Mouse (Mus musculus) midbrain, embryonic 12.5 days (tissue): ENCODE data around the gene Pou2f2. TPM values are rescaled to one million over a fixed set of nuclear protein-coding genes. Genes with fewer than 3 reads are reported as not detected.

Source experiments
- ATAC-seq: fragments of 200-750 bp; cut with Nextera tagmentation; 2 replicates; pipeline ENCODE4 v1.8.0; 2017; ENCODE audit warnings: low read depth, moderate TSS enrichment, moderate library complexity; ENCODE audit not compliant: low FRiP score
- H3K27ac ChIP-seq: fragments of 300-500 bp; sonication (generic); replicated peaks from 2 replicates; pipeline ENCODE4 v1.5.1; 2016; ENCODE audit warnings: mild to moderate bottlenecking
- H3K27me3 ChIP-seq: fragments of 300-500 bp; sonication (generic); 2 replicates; pipeline ENCODE4 v1.6.1; 2016; ENCODE audit warnings: mild to moderate bottlenecking
- H3K36me3 ChIP-seq: fragments of 300-500 bp; sonication (generic); 2 replicates; pipeline ENCODE4 v1.6.1; 2016
- H3K4me1 ChIP-seq: fragments of 300-500 bp; sonication (generic); 2 replicates; pipeline ENCODE4 v1.6.1; 2016
- H3K4me2 ChIP-seq: fragments of 300-500 bp; sonication (generic); replicated peaks from 2 replicates; pipeline ENCODE4 v1.6.1; 2016; ENCODE audit warnings: mild to moderate bottlenecking, moderate library complexity
- H3K4me3 ChIP-seq: fragments of 300-500 bp; sonication (generic); 2 replicates; pipeline ENCODE4 v1.5.1; 2016; ENCODE audit warnings: mild to moderate bottlenecking
- H3K9ac ChIP-seq: fragments of 300-500 bp; sonication (generic); replicated peaks from 2 replicates; pipeline ENCODE4 v1.6.1; 2016; ENCODE audit warnings: mild to moderate bottlenecking, moderate library complexity
- H3K9me3 ChIP-seq: fragments of 300-500 bp; sonication (generic); 2 replicates; pipeline ENCODE4 v1.6.1; 2016; ENCODE audit warnings: mild to moderate bottlenecking
- WGBS: fragments of 180-500 bp; shearing (Covaris S2); methylation state at CpG from one replicate; pipeline ENCODE4 v1.1.7; 2016; 5-methylcytosine and 5-hydroxymethylcytosine counted together
- polyA plus RNA-seq: library from polyadenylated mRNA; unstranded; fragments of >200 nt; fragmentation: Nextera tagmentation; extraction: Ambion mirVana; gene quantifications from 2 replicates; pipeline ENCODE4 v1.2.1, GENCODE M21; 2016

Gene Pou2f2
- polyA plus RNA-seq = 44.0 and 63.7 TPM in 2 replicates

- peaks cover 72% of the 10 kb centered on the region for H3K27me3 ChIP-seq
- H3K4me3 ChIP-seq = peak within 1 kb of the TSS; percentile 66
- peak within 1 kb of the TSS; percentile 89 for H3K9ac ChIP-seq
- WGBS = under 1% methylated on average over 44 of the region's 56 CpGs
- H3K27ac ChIP-seq = peak within 1 kb of the TSS; percentile 98
- H3K36me3 ChIP-seq = no peaks in the 10 kb centered on the region
- peaks cover 60% of the 10 kb centered on the region for H3K4me1 ChIP-seq
- no peaks in the 10 kb centered on the region for H3K9me3 ChIP-seq
- ATAC-seq = peak; percentile 95
- H3K4me2 ChIP-seq = peak within 1 kb of the TSS; percentile 69
Measured at GRCm38 (mm10) chr7:25179606-25180161, at the start of gene Pou2f2. TSS of gene Pou2f2 (minus strand) at chr7:25179726.

GRCm38 (mm10) chr7:25227523-25228300 lies 48.2 kb upstream of the Pou2f2 start:
- ATAC-seq = no peak
- Histone ChIP-seq H3K9me3 (no peaks in the 10 kb centered on the region), H3K36me3 (peaks cover 89% of the 10 kb centered on the region), H3K27me3 (no peaks in the 10 kb centered on the region), H3K4me2 (no peak overlapping the region), H3K4me1 (0 out of 2 replicates have a peak, but pooled peaks cover 2% of the 10 kb centered on the region), H3K4me3 (no peak overlapping the region), H3K9ac (no peak overlapping the region), H3K27ac (no peak overlapping the region)
- WGBS = 94% methylated on average over 1 of the region's 1 CpGs

GRCm38 (mm10) chr7:25222275-25222967 lies 42.9 kb upstream of the Pou2f2 start:
- Histone ChIP-seq H3K27me3 (no peaks in the 10 kb centered on the region), H3K4me1 (peaks cover 34% of the 10 kb centered on the region), H3K9me3 (no peaks in the 10 kb centered on the region), H3K9ac (peak overlapping the region; percentile 76), H3K4me2 (peak overlapping the region; percentile 96), H3K36me3 (peaks cover 36% of the 10 kb centered on the region), H3K4me3 (peak overlapping the region; percentile 65), H3K27ac (no peak overlapping the region)
- ATAC-seq = no peak
- WGBS = 86% methylated on average over 10 of the region's 10 CpGs

GRCm38 (mm10) chr7:25221102-25221883 lies 41.8 kb upstream of the Pou2f2 start, which contains the start of gene Zfp526:
TSS of gene Zfp526 (plus strand) at chr7:25221425.
- peaks cover 26% of the 10 kb centered on the region for H3K36me3 ChIP-seq
- ATAC-seq = peak; percentile 96

GRCm38 (mm10) chr7:25220457-25221101 lies 41.1 kb upstream of the Pou2f2 start, which contains the start of gene Dedd2:
TSS of gene Dedd2 (minus strand) at chr7:25220615.
- H3K4me1 ChIP-seq = peaks cover 34% of the 10 kb centered on the region
- H3K4me2 ChIP-seq = peak within 1 kb of the TSS; percentile 96
- H3K4me3 ChIP-seq = peak within 1 kb of the TSS; percentile 65
- 9% methylated on average over 20 of the region's 20 CpGs for WGBS
- H3K27ac ChIP-seq = peak within 1 kb of the TSS; percentile 86
- H3K9me3 ChIP-seq = no peaks in the 10 kb centered on the region
- ATAC-seq = no peak
- H3K36me3 ChIP-seq = peaks cover 19% of the 10 kb centered on the region
- H3K9ac ChIP-seq = peak within 1 kb of the TSS; percentile 76
- H3K27me3 ChIP-seq = no peaks in the 10 kb centered on the region

More at GRCm38 (mm10) chr7:25221102-25221883, 41.8 kb upstream of the Pou2f2 start, which contains the start of gene Zfp526:
- H3K9ac ChIP-seq = peak within 1 kb of the TSS; percentile 76
- under 1% methylated on average over 44 of the region's 45 CpGs for WGBS
- H3K4me2 ChIP-seq = peak within 1 kb of the TSS; percentile 96
- H3K9me3 ChIP-seq = no peaks in the 10 kb centered on the region
- H3K4me3 ChIP-seq = peak within 1 kb of the TSS; percentile 65
- H3K27ac ChIP-seq = peak within 1 kb of the TSS; percentile 86
- no peaks in the 10 kb centered on the region for H3K27me3 ChIP-seq
- peaks cover 34% of the 10 kb centered on the region for H3K4me1 ChIP-seq

- Histone ChIP-seq H3K27ac (peak overlapping the region; percentile 76), H3K4me2 (peak overlapping the region; percentile 96), H3K9ac (peak overlapping the region; percentile 72), H3K4me3 (peak overlapping the region; percentile 65), H3K36me3 (peaks cover 17% of the 10 kb centered on the region), H3K4me1 (peaks cover 34% of the 10 kb centered on the region), H3K9me3 (no peaks in the 10 kb centered on the region), H3K27me3 (no peaks in the 10 kb centered on the region)
- 3% methylated on average over 31 of the region's 31 CpGs for WGBS
- ATAC-seq = peak; percentile 61
Measured at GRCm38 (mm10) chr7:25219756-25220456, 40.4 kb upstream of the Pou2f2 start.

- H3K4me2 ChIP-seq = peak overlapping the region; percentile 96
- under 1% methylated on average over 16 of the region's 16 CpGs for WGBS
- H3K9ac ChIP-seq = peak overlapping the region; percentile 72
- peak; percentile 42 for ATAC-seq
- H3K36me3 ChIP-seq = peaks cover 15% of the 10 kb centered on the region
- peaks cover 34% of the 10 kb centered on the region for H3K4me1 ChIP-seq
- H3K9me3 ChIP-seq = no peaks in the 10 kb centered on the region
- peak overlapping the region; percentile 65 for H3K4me3 ChIP-seq
- H3K27me3 ChIP-seq = no peaks in the 10 kb centered on the region
- peak overlapping the region; percentile 76 for H3K27ac ChIP-seq
Measured at GRCm38 (mm10) chr7:25219416-25219750, 39.9 kb upstream of the Pou2f2 start.

- WGBS = under 1% methylated on average over 53 of the region's 53 CpGs
Measured at GRCm38 (mm10) chr7:25218705-25219415, 39.3 kb upstream of the Pou2f2 start.

GRCm38 (mm10) chr7:25217653-25218395 lies 38.3 kb upstream of the Pou2f2 start:
- Histone ChIP-seq H3K9me3 (no peaks in the 10 kb centered on the region), H3K4me1 (peaks cover 33% of the 10 kb centered on the region), H3K27me3 (no peaks in the 10 kb centered on the region), H3K36me3 (peaks cover 10% of the 10 kb centered on the region), H3K9ac (no peak overlapping the region; the same call in 1 of the 2 replicates), H3K4me2 (peak overlapping the region; percentile 96), H3K27ac (no peak overlapping the region), H3K4me3 (peak overlapping the region; percentile 65; the same call in 1 of the 2 replicates)
- ATAC-seq = no peak
- WGBS = 71% methylated on average over 12 of the region's 12 CpGs

More at GRCm38 (mm10) chr7:25218705-25219415, 39.3 kb upstream of the Pou2f2 start:
- Histone ChIP-seq H3K9ac (peak overlapping the region; percentile 72), H3K4me1 (peaks cover 34% of the 10 kb centered on the region), H3K27me3 (no peaks in the 10 kb centered on the region), H3K36me3 (peaks cover 9% of the 10 kb centered on the region; the same call in 1 of the 2 replicates), H3K9me3 (no peaks in the 10 kb centered on the region), H3K4me2 (peak overlapping the region; percentile 96), H3K4me3 (peak overlapping the region; percentile 65), H3K27ac (peak overlapping the region; percentile 76)
- ATAC-seq = peak; percentile 1; the same call in 1 of the 2 replicates
